Mouse (Mus musculus) embryo, embryonic 9.5 days (tissue): ENCODE results near the gene Fhad1.

Experiments used
- DNase-seq: peaks from one replicate; pipeline ENCODE4 v3.0.0-alpha.2; 2017; ENCODE audit errors: extremely low spot score

The Fhad1 gene

DNA sequence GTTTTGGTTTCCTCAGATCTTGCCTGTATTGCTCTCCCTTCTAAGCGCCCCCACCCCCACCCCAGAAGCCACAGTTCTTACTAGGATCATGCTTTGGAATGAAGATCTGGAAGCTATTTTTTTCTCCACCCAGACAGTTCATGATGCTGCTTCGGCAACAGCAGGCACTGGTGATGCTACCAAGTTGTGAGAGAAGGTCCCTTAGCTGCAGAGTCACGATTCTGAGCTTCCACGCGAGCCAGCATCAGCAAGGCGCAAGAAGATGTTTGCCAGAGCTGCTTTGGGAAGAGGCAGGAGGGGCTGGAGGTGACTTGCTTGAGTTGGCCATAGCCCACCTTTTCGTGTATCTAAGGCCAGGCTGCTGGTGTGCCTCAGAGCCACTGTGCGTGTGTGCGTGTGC lies 129.4 kb downstream of the Fhad1 start:
- no peak for DNase-seq

DNA sequence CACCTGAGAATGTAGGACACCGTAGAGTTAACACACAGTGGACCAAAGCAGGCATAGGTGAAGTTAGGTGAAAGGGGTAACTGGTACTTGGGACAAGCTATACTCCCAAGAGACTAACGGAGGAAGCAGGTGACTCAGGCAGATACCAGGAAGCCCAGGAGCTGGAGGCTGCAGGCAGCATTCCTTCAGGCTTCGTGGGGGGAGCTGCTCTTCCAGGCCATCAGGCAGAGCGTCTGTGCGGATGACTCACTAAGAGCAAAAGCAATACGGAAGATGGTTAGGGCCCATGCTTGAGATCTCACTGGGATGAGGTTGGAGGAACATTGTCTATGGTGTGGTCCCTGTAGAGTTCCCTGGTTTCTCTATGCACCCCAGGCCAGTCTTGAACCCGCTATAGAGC lies 132.0 kb downstream of the Fhad1 start:
- no peak for DNase-seq

DNA sequence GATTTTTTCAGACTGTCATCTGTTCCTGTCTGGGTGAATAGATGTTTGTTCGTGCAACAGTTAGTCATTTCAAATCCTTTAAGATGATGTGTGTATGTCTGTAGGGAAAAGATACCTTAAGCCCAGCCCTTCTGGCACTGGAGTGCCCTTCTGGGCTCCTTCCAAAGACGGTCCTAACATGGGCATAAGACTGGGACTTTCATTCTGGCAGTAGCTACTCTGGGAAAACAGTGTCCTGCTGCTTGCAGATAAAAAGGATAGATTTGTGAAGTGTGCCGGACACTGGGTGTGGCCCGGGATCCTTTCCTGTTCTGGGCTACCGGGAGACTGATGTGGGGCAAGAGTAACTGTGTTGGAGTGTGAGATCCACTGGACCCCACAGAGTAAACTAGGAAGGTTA lies 132.9 kb downstream of the Fhad1 start:
- no peak for DNase-seq

DNA sequence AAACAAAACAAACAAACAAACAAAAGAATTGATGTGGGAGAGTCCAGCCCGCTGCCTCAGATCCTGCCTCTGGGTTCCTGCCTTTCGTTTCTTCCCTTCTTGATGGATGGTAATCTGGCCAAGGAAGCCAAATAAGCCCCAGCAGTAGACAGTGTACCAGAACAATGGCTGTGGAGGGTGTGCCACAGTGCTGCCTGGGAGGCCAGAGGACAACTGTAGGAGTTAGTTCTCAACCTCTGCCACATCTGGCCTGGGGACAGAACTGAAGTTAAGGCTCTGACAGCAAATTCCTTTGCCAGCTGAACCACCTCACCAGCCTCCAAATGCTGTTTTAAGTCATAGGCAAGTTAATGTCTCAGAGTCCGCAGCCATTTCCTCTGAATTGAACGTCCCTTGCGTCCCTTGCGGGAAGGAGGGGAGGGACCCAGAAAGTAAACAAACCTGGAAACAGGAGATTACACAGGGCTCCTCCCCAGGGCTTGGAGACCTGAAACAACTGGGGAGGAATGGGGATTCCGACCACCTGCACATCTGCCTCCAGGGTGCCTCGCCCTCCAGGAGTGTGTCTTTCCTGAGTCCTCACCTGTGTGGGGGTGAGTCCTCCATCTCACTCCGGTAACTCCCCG lies 133.5 kb downstream of the Fhad1 start:
- DNase-seq: no peak

- no peak for DNase-seq
Observed at GRCm38 (mm10) chr4:141879875-141880274, 135.0 kb downstream of the Fhad1 start.

DNA sequence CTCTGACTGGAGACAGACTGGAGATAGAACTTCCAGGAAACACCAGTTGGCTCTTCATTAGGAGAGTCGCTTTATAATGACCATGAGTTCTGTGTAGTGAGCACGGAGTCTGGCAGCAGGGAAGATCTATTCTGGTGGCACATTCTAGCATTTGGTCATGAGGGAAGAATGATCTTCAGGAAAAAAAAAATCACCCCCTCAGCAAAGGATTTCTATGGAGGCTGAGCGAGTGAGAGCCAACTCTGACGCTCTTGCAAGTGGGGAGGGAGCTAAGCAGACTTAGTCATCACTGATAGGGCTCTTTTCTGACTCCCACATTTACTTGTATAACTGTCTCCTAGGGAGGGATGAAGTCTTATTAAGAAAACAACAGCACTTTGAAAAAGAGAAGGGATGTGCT lies 135.8 kb downstream of the Fhad1 start:
- no peak for DNase-seq

- no peak for DNase-seq
Observed at GRCm38 (mm10) chr4:141878621-141879020, 136.3 kb downstream of the Fhad1 start.

DNA sequence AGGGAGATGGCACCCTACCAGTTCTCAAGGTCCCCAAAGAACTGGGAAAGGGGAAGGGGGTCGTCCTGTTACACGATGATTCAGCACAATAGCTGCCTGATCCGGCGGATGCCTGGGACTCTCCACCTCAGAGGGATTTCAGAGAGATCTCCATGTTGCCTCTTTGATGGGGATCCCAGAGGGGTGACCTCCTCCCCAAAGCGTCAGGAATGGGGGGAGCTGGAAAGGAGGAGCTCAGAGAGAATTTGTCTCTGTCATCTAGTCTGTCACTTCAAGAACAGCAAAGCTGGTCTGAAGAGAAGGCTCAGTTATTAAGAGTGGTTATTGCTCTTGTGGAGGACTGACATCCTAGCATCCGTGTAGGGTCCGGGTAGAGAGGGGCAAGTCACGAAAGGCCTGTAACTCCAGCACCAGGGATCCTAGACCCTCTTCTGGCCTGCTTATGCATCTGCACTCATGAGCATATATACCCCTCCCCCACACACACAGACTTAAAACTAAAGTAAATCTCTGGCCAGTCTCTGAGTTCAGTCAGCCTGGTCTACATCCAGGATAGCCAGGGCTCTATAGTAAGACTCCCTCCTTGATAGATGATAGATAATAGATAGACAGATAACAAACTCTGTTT lies 139.3 kb downstream of the Fhad1 start:
- no peak for DNase-seq

- peak; percentile 76 for DNase-seq
Observed at GRCm38 (mm10) chr4:141874601-141875460, 140.1 kb downstream of the Fhad1 start, which contains the start of gene Efhd2. Gene Efhd2 (minus strand): TSS chr4:141874920.

DNA sequence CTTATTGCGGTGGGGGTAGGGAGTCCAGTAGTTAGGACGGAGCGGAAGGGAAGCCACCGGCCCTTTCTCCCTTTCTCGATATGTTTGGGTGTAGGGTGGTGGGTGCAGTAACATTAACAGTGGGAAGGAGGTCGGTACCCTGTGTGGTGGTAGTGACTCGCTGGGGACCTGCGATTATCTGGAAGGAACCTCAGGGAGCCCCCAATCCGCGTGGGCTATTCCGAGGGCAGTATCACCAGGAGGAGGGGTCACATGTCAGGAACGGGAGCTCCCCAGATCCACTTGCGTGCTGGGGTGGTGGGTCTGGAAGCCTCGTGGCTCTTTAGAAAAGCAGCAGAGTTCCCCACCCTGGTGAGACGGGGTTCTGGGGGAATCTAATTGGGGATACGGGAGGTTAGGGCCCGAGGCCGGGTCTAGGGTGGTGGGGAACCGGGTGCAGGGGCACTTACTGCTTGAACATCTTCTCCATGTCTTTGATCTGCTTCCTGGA lies 140.7 kb downstream of the Fhad1 start:
- DNase-seq: no peak

DNA sequence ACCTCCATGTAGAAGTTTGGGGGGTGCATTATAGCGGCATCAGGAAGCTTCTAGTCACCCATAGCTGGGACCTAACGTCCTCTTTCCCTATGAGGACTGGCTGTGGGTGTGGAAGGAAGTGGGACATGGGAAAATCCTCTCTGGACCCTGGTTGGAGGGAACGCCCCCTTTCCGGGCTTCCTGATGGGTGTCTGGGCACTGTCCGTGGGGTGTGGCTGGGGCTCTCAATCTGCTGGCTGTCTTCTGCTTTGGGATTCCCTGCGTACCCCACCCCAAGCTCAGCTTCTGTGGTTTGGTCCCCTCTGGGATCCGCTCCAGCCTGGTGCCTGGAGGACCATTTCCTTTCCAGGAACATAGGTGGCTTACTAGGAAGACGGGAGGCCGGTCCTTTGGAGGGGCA lies 141.9 kb downstream of the Fhad1 start:
- no peak for DNase-seq

- DNase-seq: no peak
Observed at GRCm38 (mm10) chr4:141871909-141872308, 143.0 kb downstream of the Fhad1 start.

DNA sequence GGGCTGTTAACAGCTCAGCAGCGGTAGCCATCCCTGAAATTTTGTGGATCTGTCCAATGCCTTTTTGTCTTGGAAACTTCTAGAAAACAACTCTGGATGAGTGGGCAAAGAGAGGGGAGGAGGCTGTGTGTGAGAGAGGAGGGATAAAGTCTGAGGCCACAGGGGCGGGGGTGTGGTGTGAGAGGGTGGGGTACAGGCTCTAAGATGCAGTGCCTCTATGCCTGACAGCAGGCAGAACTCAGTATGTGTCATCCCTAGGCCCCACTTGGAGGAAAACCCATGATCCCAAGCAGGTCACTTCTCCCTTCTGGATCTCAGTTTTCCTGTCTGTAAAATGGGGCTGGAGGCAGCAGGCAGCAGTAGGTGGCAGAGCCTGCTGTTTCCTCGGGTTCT lies 143.6 kb downstream of the Fhad1 start:
- no peak for DNase-seq

DNA sequence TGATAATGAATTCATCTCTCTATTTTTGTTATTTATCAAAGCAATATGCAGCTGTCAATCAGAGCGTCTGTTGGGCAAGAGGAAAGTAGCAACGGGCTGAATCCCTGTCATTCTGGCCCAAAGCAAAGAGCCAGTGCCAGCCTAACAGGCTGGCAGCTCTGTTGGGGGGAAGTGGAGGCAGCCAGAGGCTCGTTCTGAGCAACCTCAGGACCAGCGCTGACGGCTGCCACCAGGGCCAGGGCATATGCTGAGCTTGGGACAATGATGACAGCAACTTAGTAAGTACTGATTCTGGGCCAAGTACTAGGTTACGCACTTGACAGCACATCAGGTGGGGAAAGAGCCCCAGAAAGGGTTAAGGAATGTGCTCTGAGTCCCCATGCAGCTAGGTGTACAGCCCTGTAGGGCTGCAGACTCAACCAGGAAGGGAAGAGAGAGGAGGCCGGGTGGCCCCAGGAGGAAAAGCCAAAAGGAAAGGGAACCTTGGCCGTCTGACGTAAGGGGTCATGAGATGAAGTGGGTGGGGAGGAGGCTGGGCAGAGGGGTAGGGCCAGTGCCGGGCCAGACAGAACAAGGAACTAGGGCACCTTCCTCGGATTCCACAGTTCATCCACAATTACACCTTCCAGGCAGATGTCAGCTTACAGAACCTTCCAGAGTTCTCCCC lies 144.1 kb downstream of the Fhad1 start:
- no peak for DNase-seq

- DNase-seq: no peak
Observed at GRCm38 (mm10) chr4:141869436-141870215, 145.3 kb downstream of the Fhad1 start.

GRCm38 (mm10) chr4:141868051-141868450 lies 146.8 kb downstream of the Fhad1 start:
- no peak for DNase-seq

DNA sequence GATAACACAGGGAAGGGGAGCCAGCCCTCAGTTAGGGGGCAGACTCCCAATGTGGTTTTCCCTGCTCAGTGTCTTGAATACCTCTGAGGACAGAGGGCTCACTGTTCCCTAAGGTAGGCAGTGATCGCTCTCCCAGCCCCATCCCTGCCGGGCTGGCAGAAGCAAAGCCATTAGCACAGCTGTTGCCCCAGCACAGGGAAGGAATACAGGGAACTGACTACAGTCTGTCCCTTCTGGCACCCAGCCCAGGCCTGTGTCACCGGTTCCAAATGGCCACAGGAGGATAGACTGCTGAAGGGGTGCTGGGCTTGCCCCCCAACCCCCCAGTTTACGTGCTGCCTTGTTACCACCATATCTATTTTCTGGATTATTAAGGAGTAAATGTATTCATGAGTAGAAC lies 147.4 kb downstream of the Fhad1 start:
- DNase-seq: no peak

DNA sequence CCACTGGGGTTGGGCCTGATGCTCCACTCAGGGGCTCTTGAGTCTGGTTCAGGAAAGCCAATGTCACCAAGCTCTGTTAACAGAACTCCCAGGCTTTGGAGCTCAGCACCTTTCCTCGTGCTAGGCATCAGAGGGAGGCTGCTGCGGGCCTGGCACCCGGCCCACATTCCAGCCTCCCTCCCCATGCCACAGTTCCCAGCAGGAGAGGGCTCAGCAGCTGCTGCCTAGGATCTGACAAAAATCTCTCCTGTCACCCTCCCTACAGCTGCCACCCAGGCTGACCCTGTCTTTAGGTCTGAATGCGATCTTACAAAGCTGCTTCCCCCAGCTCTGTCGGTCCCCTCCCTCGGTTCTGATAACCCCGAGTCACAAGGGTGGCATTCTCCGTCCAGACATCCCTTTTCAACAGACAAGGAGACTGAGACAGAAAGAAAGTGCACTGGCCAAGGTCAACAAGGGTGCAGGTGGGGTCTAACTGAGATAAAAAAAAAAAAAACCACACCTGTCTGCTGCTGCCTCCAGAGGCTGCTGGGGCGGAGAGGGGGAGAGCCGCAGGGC lies 147.9 kb downstream of the Fhad1 start:
- DNase-seq: no peak

- no peak for DNase-seq
Observed at GRCm38 (mm10) chr4:141865600-141865999, 149.3 kb downstream of the Fhad1 start.

DNA sequence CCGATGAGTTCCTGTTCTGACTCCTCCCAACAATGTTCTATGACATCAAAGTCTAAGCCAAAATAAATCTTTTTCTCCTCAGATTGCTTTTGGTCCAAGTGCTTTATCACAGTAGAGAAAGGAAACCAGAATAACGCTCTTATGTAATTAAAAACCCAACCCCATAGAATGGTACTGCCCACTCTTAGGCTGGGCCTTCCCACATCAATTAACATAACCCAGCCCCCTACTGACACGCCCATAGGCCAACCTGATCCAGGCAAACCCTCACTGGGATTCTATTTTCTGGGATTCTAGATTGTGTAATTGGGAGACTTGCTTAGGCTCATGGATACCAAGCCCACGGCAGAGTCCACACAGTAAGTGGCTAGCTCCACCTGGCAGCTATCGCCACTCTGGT lies 149.9 kb downstream of the Fhad1 start:
- DNase-seq: no peak

DNA sequence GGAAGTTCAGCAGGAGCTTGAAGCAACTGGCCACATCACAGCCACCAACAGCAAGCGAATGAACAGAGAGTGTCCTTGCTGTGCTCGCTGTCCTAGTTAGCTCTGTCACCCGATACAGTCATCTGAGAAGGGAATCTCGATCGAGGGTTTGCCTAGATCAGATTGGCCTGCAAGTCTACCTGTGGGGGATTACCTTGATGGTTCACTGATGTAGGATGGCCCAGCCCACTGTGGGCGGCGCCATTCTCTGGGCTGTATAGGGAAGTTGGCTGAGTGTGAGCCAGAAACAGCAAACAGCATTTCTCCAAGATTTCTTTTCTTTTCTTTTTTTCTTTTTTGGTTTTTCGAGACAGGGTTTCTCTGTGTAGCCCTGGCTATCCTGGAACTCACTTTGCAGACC lies 150.4 kb downstream of the Fhad1 start:
- no peak for DNase-seq
